Mouse (Mus musculus): Measurements from ENCODE around the gene Itsn1.

DNA sequence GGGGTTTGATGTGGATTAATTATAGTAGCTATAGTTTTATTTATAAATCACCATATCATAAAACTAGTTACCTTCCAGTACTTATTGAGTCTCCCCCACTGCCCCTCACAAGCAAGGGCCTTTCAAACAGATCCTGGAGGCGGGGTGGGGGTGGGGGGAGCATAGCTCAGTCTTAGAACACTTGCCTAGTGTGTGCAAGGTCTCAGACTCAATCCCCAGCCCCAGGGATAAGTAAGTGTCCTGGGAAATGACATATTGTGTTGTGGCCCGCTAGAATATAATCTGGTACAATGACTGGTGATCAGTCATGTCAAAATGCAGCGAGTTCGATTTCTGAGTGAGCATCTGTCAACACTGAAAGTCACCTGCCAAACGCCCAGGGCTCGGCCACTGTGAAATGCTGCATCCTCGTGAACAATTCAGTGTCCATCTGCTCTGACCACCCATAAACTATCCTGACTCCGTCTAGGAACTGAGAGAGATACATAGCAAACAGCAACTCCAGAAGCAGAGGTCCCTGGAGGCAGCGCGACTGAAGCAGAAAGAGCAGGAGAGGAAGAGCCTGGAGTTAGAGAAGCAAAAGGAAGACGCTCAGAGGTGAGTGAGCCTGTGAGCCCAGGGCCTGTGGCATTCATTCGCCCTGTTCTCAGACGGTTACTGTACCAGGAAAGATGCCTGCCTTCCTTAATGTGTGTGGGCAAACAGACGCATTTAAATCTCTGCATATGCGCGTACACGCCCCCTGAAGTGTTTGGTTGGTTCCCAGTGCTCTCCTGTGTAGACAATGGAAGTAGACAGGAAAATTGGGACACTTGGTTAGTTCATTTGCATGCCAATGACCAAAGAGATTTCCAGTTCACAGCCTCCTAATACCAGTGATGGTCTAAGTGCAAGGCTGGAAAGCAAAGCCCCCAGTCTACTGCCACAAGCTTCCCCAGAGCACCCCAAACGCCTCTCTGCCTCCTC is 107.8 kb downstream of the Itsn1 start:
- TF ChIP-seq CTCF (IDR thresholded peaks at IDR 0.05; ENCODE audit: low read depth) = no peak
- TF ChIP-seq EP300 (optimal IDR thresholded peaks at IDR 0.05) = no peak
